ENCODE assay signal across 7 mouse cellular contexts in the genomic region with DNA sequence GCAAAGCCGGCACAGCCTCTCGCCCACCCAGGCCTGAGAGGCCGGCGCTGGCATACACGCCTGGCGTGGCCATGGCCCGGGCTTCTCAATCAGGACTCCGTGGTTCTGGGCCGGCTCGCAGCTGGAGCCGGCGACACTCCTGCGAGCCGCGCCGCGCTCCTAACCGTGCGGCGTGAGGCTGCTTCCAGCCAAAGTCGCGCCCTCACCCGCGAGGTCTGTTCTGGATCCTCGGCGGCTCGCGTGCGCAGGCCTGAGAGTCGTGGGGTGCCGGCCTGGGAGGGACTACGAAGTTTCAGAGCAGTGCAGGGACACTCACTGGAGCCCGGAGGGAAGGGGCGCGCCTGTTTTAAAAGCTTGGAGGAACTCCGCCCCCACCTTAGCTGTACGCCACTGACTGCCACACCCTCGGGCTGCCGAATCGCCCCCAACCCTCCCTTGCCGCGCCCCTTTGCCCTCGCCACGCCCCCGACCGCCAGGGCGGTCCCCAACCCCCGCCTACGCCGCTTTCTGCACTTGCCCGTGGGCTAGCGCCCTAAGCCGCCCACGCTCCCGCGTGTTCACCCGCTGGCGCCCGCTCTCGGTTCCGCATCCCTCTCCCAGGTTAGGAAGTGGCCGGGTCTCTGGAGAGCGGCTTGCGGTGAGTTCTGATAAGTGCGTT. TPM values are rescaled to one million over a fixed set of nuclear protein-coding genes. Genes with fewer than 3 reads are reported as not detected.
A peak's percentile ranks its signal among the peaks of the same experiment; 100 is the strongest.
DNase-seq lines count a peak whose midpoint lies in the region; ATAC-seq and TF ChIP-seq lines count a peak whose summit lies in the region.

TSS of gene Slc4a11 (minus strand) at position 367 of the 658 bp plus-strand sequence.

- H3K4me2 ChIP-seq in hindbrain, embryonic 15.5 days, result peak within 1 kb of the TSS; percentile 100
- H3K4me2 ChIP-seq in limb, embryonic 15.5 days, result peak within 1 kb of the TSS; percentile 100
- peak within 1 kb of the TSS; percentile 98 for H3K4me2 ChIP-seq in midbrain, embryonic 15.5 days

- TF ChIP-seq POLR2A in bone marrow, adult 2 months (IDR thresholded peaks at IDR 0.05; ENCODE audit: borderline replicate concordance, control insufficient read depth, low read depth, low read length), result no peak; the same call in 1 of the 2 replicates

- peak within 1 kb of the TSS; percentile 14 for H3K4me3 ChIP-seq in bone marrow, adult 2 months (replicated peaks; ENCODE audit: control insufficient read depth, low read depth, low read length)
- H3K4me3 ChIP-seq in gastrocnemius, adult 2 months, result peak within 1 kb of the TSS; percentile 73
- H3K4me3 ChIP-seq in hindbrain, embryonic 15.5 days, result peak within 1 kb of the TSS; percentile 57
- H3K4me3 ChIP-seq in limb, embryonic 15.5 days, result peak within 1 kb of the TSS; percentile 61
- H3K4me3 ChIP-seq in midbrain, embryonic 15.5 days, result peak within 1 kb of the TSS; percentile 48

- TF ChIP-seq CTCF in bone marrow, adult 2 months (IDR thresholded peaks at IDR 0.05; ENCODE audit: control insufficient read depth, insufficient read depth, low read length), result no peak
- no peak for TF ChIP-seq CTCF in gastrocnemius, adult 2 months (IDR thresholded peaks at IDR 0.05)

- intact Hi-C loops in gastrocnemius, adult 2 months (cut with DNase I), result no loop called here

- peak; percentile 67 for DNase-seq in MN1 (ENCODE audit: low spot score)
- peak; percentile 69 for DNase-seq in gastrocnemius, adult 2 months
- peak; percentile 85 for DNase-seq in splenic B cell, adult 2 months (ENCODE audit: low read depth, low spot score)

- under 1% methylated on average over 65 of the region's 65 CpGs for WGBS in bone marrow, adult 2 months
- WGBS in hindbrain, embryonic 15.5 days, result under 1% methylated on average over 62 of the region's 65 CpGs
- under 1% methylated on average over 64 of the region's 65 CpGs for WGBS in limb, embryonic 15.5 days
- under 1% methylated on average over 65 of the region's 65 CpGs for WGBS in midbrain, embryonic 15.5 days

- H3K4me1 ChIP-seq in bone marrow, adult 2 months (ENCODE audit: control insufficient read depth, insufficient read depth, low read length), result no peaks in the 10 kb centered on the region
- H3K4me1 ChIP-seq in hindbrain, embryonic 15.5 days (replicated peaks), result peaks cover 20% of the 10 kb centered on the region
- peaks cover 16% of the 10 kb centered on the region for H3K4me1 ChIP-seq in limb, embryonic 15.5 days
- H3K4me1 ChIP-seq in midbrain, embryonic 15.5 days, result peaks cover 18% of the 10 kb centered on the region

- no peak within 1 kb of the TSS for H3K27ac ChIP-seq in bone marrow, adult 2 months (ENCODE audit: control insufficient read depth, insufficient read depth, low read depth, low read length, poor library complexity)
- H3K27ac ChIP-seq in gastrocnemius, adult 2 months, result no peak within 1 kb of the TSS
- no peak within 1 kb of the TSS for H3K27ac ChIP-seq in hindbrain, embryonic 15.5 days (replicated peaks)
- no peak within 1 kb of the TSS for H3K27ac ChIP-seq in limb, embryonic 15.5 days
- no peak within 1 kb of the TSS for H3K27ac ChIP-seq in midbrain, embryonic 15.5 days

- peak within 1 kb of the TSS; percentile 47 for H3K9ac ChIP-seq in hindbrain, embryonic 15.5 days
- peak within 1 kb of the TSS; percentile 42 for H3K9ac ChIP-seq in limb, embryonic 15.5 days
- peak within 1 kb of the TSS; percentile 35 for H3K9ac ChIP-seq in midbrain, embryonic 15.5 days

- ATAC-seq in hindbrain, embryonic 15.5 days (ENCODE audit: low FRiP score, low read depth), result peak; percentile 66
- ATAC-seq in limb, embryonic 15.5 days (ENCODE audit: insufficient number of reproducible peaks, low FRiP score, low TSS enrichment, low read depth), result peak; percentile 52
- ATAC-seq in midbrain, embryonic 15.5 days (replicated peaks), result peak; percentile 48

- H3K9me3 ChIP-seq in hindbrain, embryonic 15.5 days, result no peaks in the 10 kb centered on the region
- no peaks in the 10 kb centered on the region for H3K9me3 ChIP-seq in limb, embryonic 15.5 days
- H3K9me3 ChIP-seq in midbrain, embryonic 15.5 days, result no peaks in the 10 kb centered on the region

- H3K36me3 ChIP-seq in hindbrain, embryonic 15.5 days, result no peaks in the 10 kb centered on the region
- H3K36me3 ChIP-seq in limb, embryonic 15.5 days, result no peaks in the 10 kb centered on the region
- no peaks in the 10 kb centered on the region for H3K36me3 ChIP-seq in midbrain, embryonic 15.5 days (replicated peaks)
- H3K36me3 ChIP-seq in splenic B cell, adult 2 months (ENCODE audit: control insufficient read depth, insufficient read depth, low read length, poor library complexity, severe bottlenecking), result no peaks in the 10 kb centered on the region

- H3K27me3 ChIP-seq in hindbrain, embryonic 15.5 days, result peaks cover 41% of the 10 kb centered on the region
- H3K27me3 ChIP-seq in limb, embryonic 15.5 days, result peaks cover 33% of the 10 kb centered on the region
- peaks cover 43% of the 10 kb centered on the region for H3K27me3 ChIP-seq in midbrain, embryonic 15.5 days (replicated peaks)
- H3K27me3 ChIP-seq in splenic B cell, adult 2 months (ENCODE audit: control insufficient read depth, insufficient read depth, low read length, poor library complexity, severe bottlenecking), result no peaks in the 10 kb centered on the region

RNA-seq across cellular contexts. Expression of gene Slc4a11, which starts in this region (rescaled TPM):
- 0.54 and 2.5 TPM in 2 replicates for polyA plus RNA-seq in bone marrow, adult 2 months (2011; ENCODE audit: insufficient read depth, insufficient read length, low replicate concordance, missing spikeins)
- under 1 TPM in 1 of 2 experiments, not detected in 1; 0.45 TPM for total RNA-seq in gastrocnemius, adult 2 months (2021)
- polyA plus RNA-seq in hindbrain, embryonic 15.5 days (2015; fragmentation: Nextera tagmentation; extraction: Ambion mirVana), result 0.52 and 0.64 TPM in 2 replicates
- polyA plus RNA-seq in limb, embryonic 15.5 days (2015; fragmentation: Nextera tagmentation; extraction: Ambion mirVana), result 2.6 and 2.9 TPM in 2 replicates
- 0.56 and 0.65 TPM in 2 replicates for polyA plus RNA-seq in midbrain, embryonic 15.5 days (2015; fragmentation: Nextera tagmentation; extraction: Ambion mirVana)

Comparison
In these comparisons a context has a peak if more than half of its experiments do, and no peak if none do; other contexts are left out.
1. Peak in DNase-seq and H3K4me3 ChIP-seq in gastrocnemius, adult 2 months; RNA of the gene not detected or under 1 TPM.
2. Peak in ATAC-seq, H3K4me3 ChIP-seq, H3K9ac ChIP-seq and H3K4me2 ChIP-seq in hindbrain, embryonic 15.5 days; RNA of the gene not detected or under 1 TPM.
3. Peak in ATAC-seq, H3K4me3 ChIP-seq, H3K9ac ChIP-seq and H3K4me2 ChIP-seq in midbrain, embryonic 15.5 days; RNA of the gene not detected or under 1 TPM.
4. H3K4me3 ChIP-seq: peak in every context shown above with its lines; median percentile 73 in gastrocnemius, adult 2 months; 61 in limb, embryonic 15.5 days; 57 in hindbrain, embryonic 15.5 days; 48 in midbrain, embryonic 15.5 days; 14 in bone marrow, adult 2 months.